Mouse (Mus musculus) gastrocnemius, postnatal 25 days (tissue): Measurements from ENCODE around the gene Hoxd11. TPM values are rescaled to one million over a fixed set of nuclear protein-coding genes. Genes with fewer than 3 reads are reported as not detected.

Experiments
- DNase-seq: peaks from one replicate; pipeline ENCODE4 v3.0.0; 2022
- microRNA-seq, 2 experiments: library from miRNA; unstranded; fragments of <30 nt; microRNA quantifications; one replicate each; pipeline ENCODE4 v1.2.0; 2021; ENCODE audit warnings: borderline replicate concordance in 2 of 2
- total RNA-seq, 2 experiments: library from RNA; stranded (reverse); gene quantifications; 1 replicate in 1 of 2; 2 replicates in 1 of 2; pipeline ENCODE4 v1.2.3; 2021

Hoxd11 gene
- total RNA-seq, 2 experiments from 2014 or later = 0.26 TPM; not detected in 1

- DNase-seq = no peak
Measured at GRCm38 (mm10) chr2:74730331-74730730, 51.0 kb downstream of the Hoxd11 start.

- no peak for DNase-seq
Measured at GRCm38 (mm10) chr2:74731055-74731454, 51.7 kb downstream of the Hoxd11 start.

- DNase-seq = no peak
Measured at GRCm38 (mm10) chr2:74731799-74732512, 52.6 kb downstream of the Hoxd11 start.

GRCm38 (mm10) chr2:74732513-74733316 is 53.4 kb downstream of the Hoxd11 start:
- DNase-seq = no peak

GRCm38 (mm10) chr2:74733317-74733661 is 53.9 kb downstream of the Hoxd11 start:
- DNase-seq = no peak

- no peak for DNase-seq
Measured at GRCm38 (mm10) chr2:74733765-74734164, 54.4 kb downstream of the Hoxd11 start.

GRCm38 (mm10) chr2:74734451-74734850 is 55.1 kb downstream of the Hoxd11 start:
- DNase-seq = no peak

GRCm38 (mm10) chr2:74734996-74735811 is 55.8 kb downstream of the Hoxd11 start:
- DNase-seq = no peak

- no peak for DNase-seq
Measured at GRCm38 (mm10) chr2:74735851-74736687, 56.7 kb downstream of the Hoxd11 start.

Small RNA genes lying within 50 kb of the gene (microRNA-seq; reads per million reads assigned to microRNA genes)
- 0 reads per million in 2 experiments for gene Gm44463
- 15,115 to 33,849 reads per million in 2 experiments for gene Mir10b

Other genes starting within 250 kb of the Hoxd11 start
- gene Lnpk, start 100.1 kb upstream of the Hoxd11 start, total RNA-seq = 10 to 100 TPM; 43.6 to 48.4 TPM
- gene Evx2, start 20.0 kb upstream of the Hoxd11 start, total RNA-seq = under 1 TPM in 1 of 2 experiments, not detected in 1; 0.08 TPM
- gene Hoxd13, start 11.2 kb upstream of the Hoxd11 start, total RNA-seq = not detected
- gene Hoxd12, start 4.5 kb upstream of the Hoxd11 start, total RNA-seq = not detected
- gene Hoxd10, start 12.4 kb downstream of the Hoxd11 start, total RNA-seq = 1 to 10 TPM; 1.5 to 4.5 TPM
- 10 to 100 TPM in 1 of 2 experiments, 1 to 10 TPM in 1; 5.7 to 14.7 TPM for gene Hoxd9, start 18.2 kb downstream of the Hoxd11 start, total RNA-seq
- 10 to 100 TPM; 11.7 to 30.6 TPM for gene Hoxd8, start 25.1 kb downstream of the Hoxd11 start, total RNA-seq
- not detected for gene Hoxd3, start 32.4 kb downstream of the Hoxd11 start, total RNA-seq
- 1 to 10 TPM; 1.4 to 2.2 TPM for gene Hoxd4, start 32.4 kb downstream of the Hoxd11 start, total RNA-seq
- gene Gm28230, start 47.2 kb downstream of the Hoxd11 start, total RNA-seq = under 1 TPM in 1 of 2 experiments, not detected in 1; 0.27 TPM
- gene Hoxd1, start 83.4 kb downstream of the Hoxd11 start, total RNA-seq = not detected
- 10 to 100 TPM; 33.2 to 43.5 TPM for gene Mtx2, start 146.2 kb downstream of the Hoxd11 start, total RNA-seq